Mouse (Mus musculus) forebrain, postnatal 0 days (tissue): ENCODE measurements around the gene Tex9. TPM values are rescaled to one million over a fixed set of nuclear protein-coding genes. Genes with fewer than 3 reads are reported as not detected.
"Not testable (repeated sequence)": the region's sequence is repeated elsewhere in the genome, so short reads cannot be mapped to it uniquely, and the experiment has no call there.

Source experiments
- ATAC-seq: fragments of 200-750 bp; cut with Nextera tagmentation; 2 replicates; pipeline ENCODE4 v1.8.0; 2017; ENCODE audit warnings: mild to moderate bottlenecking, moderate library complexity
- DNase-seq: peaks from one replicate; pipeline ENCODE4 v3.0.0-alpha.2; 2015
- H3K27ac ChIP-seq: fragments of 300-500 bp; sonication (generic); 2 replicates; pipeline ENCODE4 v1.5.1; 2014; ENCODE audit warnings: low read depth, mild to moderate bottlenecking, antibody characterized with exemption, low read length, moderate library complexity, mixed read lengths
- H3K27me3 ChIP-seq: fragments of 300-500 bp; sonication (generic); 2 replicates; pipeline ENCODE4 v1.6.1; 2014; ENCODE audit warnings: mild to moderate bottlenecking, low read length, mixed read lengths; ENCODE audit not compliant: insufficient read depth
- H3K36me3 ChIP-seq: fragments of 300-500 bp; sonication (generic); 2 replicates; pipeline ENCODE4 v1.6.1; 2014; ENCODE audit warnings: mild to moderate bottlenecking, moderate library complexity; ENCODE audit not compliant: insufficient read depth
- H3K4me1 ChIP-seq: fragments of 300-500 bp; sonication (generic); 2 replicates; pipeline ENCODE4 v1.6.1; 2014; ENCODE audit warnings: antibody characterized with exemption; ENCODE audit not compliant: insufficient read depth
- H3K4me2 ChIP-seq: fragments of 300-500 bp; sonication (generic); 2 replicates; pipeline ENCODE4 v1.6.1; 2014; ENCODE audit warnings: low read depth, mild to moderate bottlenecking, moderate library complexity
- H3K4me3 ChIP-seq: fragments of 300-500 bp; sonication (generic); 2 replicates; pipeline ENCODE4 v1.5.1; 2014; ENCODE audit warnings: low read depth, low read length, mixed read lengths
- H3K9ac ChIP-seq: fragments of 300-500 bp; sonication (generic); 2 replicates; pipeline ENCODE4 v1.6.1; 2014; ENCODE audit warnings: mild to moderate bottlenecking
- H3K9me3 ChIP-seq: fragments of 300-500 bp; sonication (generic); 2 replicates; pipeline ENCODE4 v1.6.1; 2016; ENCODE audit warnings: low read length
- CTCF ChIP-seq: sonication (generic); IDR thresholded peaks from 2 replicates; pipeline ENCODE4 v1.5.1; 2016; ENCODE audit warnings: antibody characterized with exemption, control low read depth, low read depth
- WGBS: fragments of 180-500 bp; shearing (Covaris S2); extraction: QIAGEN DNeasy Blood & Tissue Kit; methylation state at CpG from one replicate; pipeline ENCODE4 v1.1.7; 2014; 5-methylcytosine and 5-hydroxymethylcytosine counted together
- microRNA-seq, 2 experiments: library from miRNA; unstranded; fragments of <30 nt; microRNA quantifications; one replicate each; pipeline ENCODE4; 2016
- polyA plus RNA-seq: library from polyadenylated mRNA; unstranded; fragments of >200 nt; fragmentation: Nextera tagmentation; extraction: Ambion mirVana; gene quantifications from 2 replicates; pipeline ENCODE4 v1.2.1, GENCODE M21; 2015
- total RNA-seq: library from RNA; depleted of rRNA; stranded (reverse); fragments of >200 nt; gene quantifications from 2 replicates; pipeline ENCODE4 v1.2.3, GENCODE M21; 2014; rRNA removed

The Tex9 gene
- total and polyA plus RNA-seq, 2 experiments from 2014 or later, result 29.3 to 33.8 TPM

DNA sequence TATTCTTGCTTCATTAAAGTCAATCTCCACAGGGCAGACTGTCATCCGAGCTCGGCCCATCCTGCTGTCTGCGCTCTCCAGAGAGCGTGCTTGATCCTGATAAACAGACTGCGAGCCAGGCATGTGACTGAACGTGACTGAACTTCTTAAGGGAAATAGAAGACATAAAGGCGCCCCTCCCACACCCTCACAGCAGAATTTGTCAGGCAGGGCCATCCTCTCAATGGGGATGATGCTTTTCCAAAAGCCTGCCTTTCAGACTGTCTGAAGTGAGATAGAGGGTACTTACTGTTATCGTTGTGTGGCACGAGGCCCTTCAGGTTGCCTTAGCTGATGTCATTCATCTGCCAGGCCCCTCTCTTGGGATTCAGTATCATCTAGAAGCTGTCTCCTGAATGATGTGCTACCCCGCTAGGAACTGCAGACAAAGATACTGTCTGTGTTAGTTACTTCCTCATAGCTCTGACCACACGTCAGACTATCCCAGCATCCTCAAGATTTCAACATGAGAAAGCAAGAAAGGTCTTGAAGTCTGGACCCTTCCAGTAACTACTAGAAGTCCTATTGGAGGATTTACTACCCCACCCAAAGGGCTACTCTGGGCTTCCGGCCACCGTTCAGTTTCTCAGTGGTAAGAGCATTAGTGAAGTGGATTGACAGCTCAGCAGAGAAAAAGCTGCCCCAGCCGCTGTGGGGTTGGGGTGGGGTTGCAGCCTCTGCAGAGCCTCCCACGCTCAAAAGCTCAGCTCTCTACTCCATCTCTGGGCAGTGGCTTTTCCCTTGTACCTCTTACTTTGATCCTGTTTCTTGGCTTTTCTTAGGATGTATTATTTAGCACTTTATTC lies 82.4 kb downstream of the Tex9 start:
- Histone ChIP-seq H3K27me3 (no peaks in the 10 kb centered on the region), H3K9ac (no peak overlapping the region), H3K9me3 (no peaks in the 10 kb centered on the region), H3K4me3 (no peak overlapping the region), H3K4me2 (no peak overlapping the region), H3K36me3 (no peaks in the 10 kb centered on the region), H3K27ac (no peak overlapping the region), H3K4me1 (no peaks in the 10 kb centered on the region; the same call in 1 of the 2 replicates)
- 48% methylated on average over 15 of the region's 15 CpGs for WGBS
- DNase-seq (no peak), ATAC-seq (no peak)
- no peak for TF ChIP-seq CTCF

DNA sequence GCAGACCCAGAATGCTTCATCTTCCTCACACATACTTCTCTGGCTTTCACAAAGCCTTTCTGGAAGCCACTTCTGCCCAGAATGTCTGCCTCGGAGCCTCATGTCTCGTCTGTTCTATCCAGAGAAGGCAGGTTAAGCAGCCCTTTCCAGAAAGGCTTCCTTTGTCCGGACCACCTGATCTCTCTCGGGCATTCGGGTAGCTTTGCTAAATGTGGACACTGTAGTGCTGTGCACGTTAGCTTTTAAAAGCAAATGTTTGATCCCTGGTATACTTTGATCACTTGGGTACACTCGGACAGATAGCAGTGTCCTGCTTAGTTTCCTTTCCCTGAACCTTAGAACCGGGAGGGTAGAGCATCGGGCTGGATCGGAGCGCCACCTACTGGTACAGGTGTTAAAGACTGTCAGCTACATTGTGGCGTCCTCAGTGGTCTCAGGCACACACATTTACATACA lies 83.9 kb downstream of the Tex9 start:
- ATAC-seq, result peak; percentile 93

DNA sequence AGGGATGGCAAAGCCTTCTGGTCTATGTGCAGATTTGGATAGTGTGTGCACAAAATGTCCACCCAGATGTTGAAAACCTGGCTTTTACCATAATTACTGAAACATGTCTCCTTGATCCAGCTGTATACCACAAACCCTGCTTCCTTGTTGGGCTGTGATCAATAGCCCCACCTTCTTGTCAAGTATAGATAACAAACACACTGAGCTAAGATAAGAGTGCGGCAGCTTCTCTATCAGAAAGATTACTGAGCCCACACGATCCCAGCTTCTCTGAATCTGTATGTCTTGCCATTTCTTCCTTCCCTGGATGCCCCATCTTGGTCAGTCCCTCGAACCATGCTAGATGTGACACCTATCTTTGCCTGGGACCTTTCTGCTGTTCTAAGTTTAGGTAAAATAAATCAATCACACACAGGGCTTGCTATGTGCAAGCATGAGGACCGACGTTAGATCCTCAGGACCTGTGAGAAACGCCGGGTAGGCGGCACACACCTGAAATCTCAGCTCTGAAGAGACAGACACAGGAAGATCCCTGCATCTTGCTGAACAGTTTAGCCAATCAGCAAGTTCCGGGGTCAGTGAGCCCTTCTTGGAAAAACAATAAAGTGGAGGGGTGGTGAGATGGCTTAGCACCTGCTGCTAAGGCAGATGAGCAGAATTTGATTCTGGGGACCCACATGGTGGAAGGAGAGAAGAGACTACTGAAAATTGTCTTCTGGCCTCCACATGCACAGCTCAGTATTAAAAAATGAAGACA lies 86.0 kb downstream of the Tex9 start:
- ATAC-seq (no peak), DNase-seq (no peak)
- no peaks in the 10 kb centered on the region for H3K36me3 ChIP-seq
- H3K4me1 ChIP-seq, result no peaks in the 10 kb centered on the region; the same call in 1 of the 2 replicates
- TF ChIP-seq CTCF, result no peak
- no peak overlapping the region for H3K27ac ChIP-seq
- WGBS, result 91% methylated on average over 9 of the region's 9 CpGs
- no peaks in the 10 kb centered on the region for H3K9me3 ChIP-seq
- no peaks in the 10 kb centered on the region for H3K27me3 ChIP-seq
- no peak overlapping the region for H3K4me2 ChIP-seq
- no peak overlapping the region for H3K4me3 ChIP-seq
- no peak overlapping the region for H3K9ac ChIP-seq

More for the DNA sequence above, 83.9 kb downstream of the Tex9 start:
- 10% methylated on average over 12 of the region's 12 CpGs for WGBS
- peak; percentile 91 for DNase-seq
- Histone ChIP-seq H3K27me3 (no peaks in the 10 kb centered on the region), H3K9ac (peak overlapping the region; percentile 31; the same call in 1 of the 2 replicates), H3K9me3 (no peaks in the 10 kb centered on the region), H3K4me3 (peak overlapping the region; percentile 32), H3K4me2 (peak overlapping the region; percentile 49), H3K27ac (no peak overlapping the region), H3K4me1 (no peaks in the 10 kb centered on the region; the same call in 1 of the 2 replicates), H3K36me3 (no peaks in the 10 kb centered on the region)
- TF ChIP-seq CTCF, result peak; percentile 91

DNA sequence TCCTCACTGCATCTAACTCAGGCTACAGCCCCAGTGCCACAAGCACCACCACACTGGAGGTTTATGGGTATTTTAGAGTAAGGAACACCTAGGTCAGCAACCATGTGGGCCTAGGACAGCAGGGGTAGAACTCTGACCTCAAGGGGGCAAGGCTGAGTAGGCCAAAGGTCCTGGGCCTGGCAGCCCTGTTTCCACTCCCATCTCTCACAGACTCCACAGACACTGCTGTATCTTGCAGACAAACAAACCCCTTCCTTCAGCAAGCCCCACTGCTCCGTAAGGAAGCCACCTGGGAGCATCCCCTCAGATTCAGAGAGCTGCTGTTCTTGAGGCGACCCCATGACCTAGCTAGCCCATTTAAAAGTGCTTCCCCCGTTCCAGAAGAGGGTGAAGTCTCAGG lies 87.1 kb downstream of the Tex9 start:
- ATAC-seq (no peak), DNase-seq (no peak)
- Histone ChIP-seq H3K4me2 (no peak overlapping the region), H3K4me1 (no peaks in the 10 kb centered on the region; the same call in 1 of the 2 replicates), H3K9me3 (no peaks in the 10 kb centered on the region), H3K36me3 (no peaks in the 10 kb centered on the region), H3K27me3 (no peaks in the 10 kb centered on the region), H3K4me3 (no peak overlapping the region), H3K27ac (no peak overlapping the region), H3K9ac (no peak overlapping the region)
- TF ChIP-seq CTCF, result no peak
- WGBS, result 80% methylated on average over 3 of the region's 3 CpGs

DNA sequence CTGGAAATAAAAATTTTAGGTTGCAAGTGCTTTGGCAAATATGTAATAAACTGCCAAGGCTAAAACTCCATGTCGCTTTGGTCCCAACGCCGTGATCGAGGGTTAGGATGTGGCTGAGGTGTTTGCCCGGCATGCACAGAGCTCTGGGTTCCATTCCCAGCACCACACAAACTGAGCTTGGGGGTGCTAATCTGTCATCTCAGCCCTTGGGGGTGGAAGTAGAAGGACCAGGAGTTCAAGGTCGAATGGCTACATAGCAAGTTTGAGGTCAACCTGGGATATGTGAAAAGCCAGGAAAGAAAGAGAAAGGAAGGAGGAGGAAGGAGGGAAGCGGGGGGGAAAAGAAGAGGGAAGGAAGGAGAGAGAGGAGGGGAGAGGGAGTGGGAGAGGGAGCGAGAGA lies 87.6 kb downstream of the Tex9 start:
- Histone ChIP-seq H3K9me3 (no peaks in the 10 kb centered on the region), H3K27me3 (no peaks in the 10 kb centered on the region), H3K27ac (no peak overlapping the region), H3K4me3 (no peak overlapping the region), H3K36me3 (no peaks in the 10 kb centered on the region), H3K4me1 (no peaks in the 10 kb centered on the region; the same call in 1 of the 2 replicates), H3K4me2 (no peak overlapping the region), H3K9ac (no peak overlapping the region)
- ATAC-seq (no peak), DNase-seq (no peak)
- no peak for TF ChIP-seq CTCF
- 81% methylated on average over 8 of the region's 8 CpGs for WGBS

DNA sequence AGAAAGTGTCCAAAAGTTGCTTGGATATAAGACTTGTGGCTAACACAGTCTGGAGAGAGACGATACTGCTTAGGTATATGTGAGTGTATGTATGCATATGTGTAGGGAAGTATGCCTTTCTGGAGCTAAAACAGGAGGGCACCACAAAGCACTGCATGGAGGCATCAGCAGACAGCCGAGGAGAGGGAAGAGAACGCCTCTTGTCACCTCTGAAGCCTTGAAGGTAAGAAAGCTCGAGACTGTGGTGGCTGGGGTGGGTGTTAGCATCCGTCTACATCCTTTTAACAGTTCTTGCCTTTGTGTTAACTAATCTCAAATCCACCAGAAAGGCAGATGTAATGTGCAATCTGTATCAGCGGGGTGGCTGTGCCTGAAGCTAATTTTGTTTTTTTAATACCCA lies 88.6 kb downstream of the Tex9 start:
- H3K9ac ChIP-seq, result no peak overlapping the region
- no peak for ATAC-seq
- no peaks in the 10 kb centered on the region for H3K9me3 ChIP-seq
- H3K36me3 ChIP-seq, result no peaks in the 10 kb centered on the region
- no peaks in the 10 kb centered on the region for H3K27me3 ChIP-seq
- no peak for TF ChIP-seq CTCF
- H3K27ac ChIP-seq, result no peak overlapping the region
- no peak for DNase-seq
- no peaks in the 10 kb centered on the region; the same call in 1 of the 2 replicates for H3K4me1 ChIP-seq
- 70% methylated on average over 6 of the region's 6 CpGs for WGBS
- no peak overlapping the region for H3K4me3 ChIP-seq
- H3K4me2 ChIP-seq, result no peak overlapping the region

DNA sequence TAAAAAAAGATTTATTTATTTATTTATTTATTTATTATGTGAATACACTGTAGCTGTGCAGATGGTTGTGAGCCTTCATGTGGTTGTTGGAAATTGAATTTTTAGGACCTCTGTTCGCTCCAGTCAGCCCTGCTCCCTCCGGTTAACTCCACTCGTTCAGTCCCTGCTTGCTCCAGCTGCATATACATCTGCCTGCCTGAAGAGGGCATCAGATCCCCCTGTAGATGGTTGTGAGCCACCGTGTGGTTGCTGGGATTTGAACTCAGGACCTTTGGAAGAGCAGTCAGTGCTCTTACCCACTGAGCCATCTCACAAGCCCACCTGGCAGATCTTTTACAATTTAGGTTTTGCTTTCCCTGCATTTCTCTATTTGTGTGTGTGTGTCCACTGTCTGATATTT lies 90.2 kb downstream of the Tex9 start:
- not testable (repeated sequence) for H3K9me3 ChIP-seq, ATAC-seq, H3K4me2 ChIP-seq, DNase-seq, H3K27me3 ChIP-seq, H3K4me3 ChIP-seq, H3K36me3 ChIP-seq, H3K9ac ChIP-seq, H3K27ac ChIP-seq, H3K4me1 ChIP-seq
- TF ChIP-seq CTCF, result peak; percentile 22; the same call in 1 of the 2 replicates
- WGBS, result 71% methylated on average over 4 of the region's 4 CpGs

Small RNA genes within 50 kb of the gene (microRNA-seq; reads per million reads assigned to microRNA genes)
- gene Gm28010, result 0 reads per million in 2 experiments

Other genes starting within 250 kb of the Tex9 start
- gene Zfp280d, start 217.4 kb downstream of the Tex9 start, total RNA-seq, result 63.6 and 93.6 TPM in 2 replicates
- 16.9 and 24.1 TPM in 2 replicates for gene Zfp280d, start 217.4 kb downstream of the Tex9 start, polyA plus RNA-seq
- gene Mns1, start 54.2 kb downstream of the Tex9 start, total RNA-seq, result 2.0 and 2.8 TPM in 2 replicates
- gene Mns1, start 54.2 kb downstream of the Tex9 start, polyA plus RNA-seq, result 4.8 and 5.6 TPM in 2 replicates
- gene Rfx7, start 40.0 kb upstream of the Tex9 start, total RNA-seq, result 29.5 and 44.8 TPM in 2 replicates
- 7.7 and 10.8 TPM in 2 replicates for gene Rfx7, start 40.0 kb upstream of the Tex9 start, polyA plus RNA-seq
- gene Nedd4, start 170.1 kb upstream of the Tex9 start, total RNA-seq, result 391 and 472 TPM in 2 replicates
- gene Nedd4, start 170.1 kb upstream of the Tex9 start, polyA plus RNA-seq, result 180 and 278 TPM in 2 replicates